Mouse (Mus musculus): Measurements from ENCODE around the gene Cep131. TPM values are rescaled to one million over a fixed set of nuclear protein-coding genes. Genes with fewer than 3 reads are reported as not detected.

The Cep131 gene
- polyA plus RNA-seq, 1 experiment from 2014 or later = 24.2 TPM

- no peak overlapping the region for H3K9ac ChIP-seq (ENCODE audit: low read depth, low read length)
- no peaks in the 10 kb centered on the region for H3K27me3 ChIP-seq (replicated peaks; ENCODE audit: control insufficient read depth, insufficient read depth, low read length)
- 78% methylated on average over 13 of the region's 13 CpGs for WGBS
- peaks cover 5% of the 10 kb centered on the region; the same call in 1 of the 2 replicates for H3K36me3 ChIP-seq (ENCODE audit: control insufficient read depth, insufficient read depth, low read length)
- H3K27ac ChIP-seq (ENCODE audit: low read depth, low read length) = no peak overlapping the region
- H3K4me1 ChIP-seq (ENCODE audit: control insufficient read depth, insufficient read depth, low read depth, low read length) = no peaks in the 10 kb centered on the region; the same call in 1 of the 2 replicates
- H3K4me2 ChIP-seq (ENCODE audit: low read length) = no peak overlapping the region
- H3K4me3 ChIP-seq (ENCODE audit: low read length) = no peak overlapping the region
- H3K9me3 ChIP-seq (ENCODE audit: control insufficient read depth, low read length) = no peaks in the 10 kb centered on the region
- ATAC-seq = no peak
These were observed 22.5 kb downstream of the Cep131 start for GRCm38 (mm10) chr11:120064006-120064667.

DNA sequence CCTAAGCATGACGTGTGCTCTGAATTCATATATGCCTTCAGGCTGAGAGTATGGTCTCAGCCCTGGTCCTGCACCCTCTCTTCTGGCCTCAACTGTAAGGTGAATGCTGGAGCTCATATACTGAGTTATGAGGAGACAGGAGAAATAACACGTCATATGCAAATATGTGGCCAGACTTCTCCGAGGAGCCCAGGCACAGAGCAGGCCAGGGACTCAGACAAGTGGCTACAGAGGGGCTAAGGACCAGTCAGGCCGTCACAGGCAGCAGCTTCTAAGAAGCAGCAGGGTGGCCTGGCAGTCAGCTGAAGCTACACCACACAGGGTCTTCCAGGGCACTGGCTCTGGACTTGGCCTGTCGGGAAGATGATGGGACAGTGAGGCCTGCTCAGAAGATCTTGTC, 23.3 kb downstream of the Cep131 start:
- H3K9me3 ChIP-seq (ENCODE audit: control insufficient read depth, low read length) = no peaks in the 10 kb centered on the region
- WGBS = 79% methylated on average over 5 of the region's 5 CpGs
- H3K4me3 ChIP-seq (ENCODE audit: low read length) = no peak overlapping the region
- no peaks in the 10 kb centered on the region; the same call in 1 of the 2 replicates for H3K4me1 ChIP-seq (ENCODE audit: control insufficient read depth, insufficient read depth, low read depth, low read length)
- no peaks in the 10 kb centered on the region for H3K27me3 ChIP-seq (replicated peaks; ENCODE audit: control insufficient read depth, insufficient read depth, low read length)
- H3K36me3 ChIP-seq (ENCODE audit: control insufficient read depth, insufficient read depth, low read length) = peaks cover 5% of the 10 kb centered on the region; the same call in 1 of the 2 replicates
- no peak for ATAC-seq
- no peak overlapping the region for H3K9ac ChIP-seq (ENCODE audit: low read depth, low read length)
- no peak overlapping the region for H3K4me2 ChIP-seq (ENCODE audit: low read length)
- no peak overlapping the region for H3K27ac ChIP-seq (ENCODE audit: low read depth, low read length)

DNA sequence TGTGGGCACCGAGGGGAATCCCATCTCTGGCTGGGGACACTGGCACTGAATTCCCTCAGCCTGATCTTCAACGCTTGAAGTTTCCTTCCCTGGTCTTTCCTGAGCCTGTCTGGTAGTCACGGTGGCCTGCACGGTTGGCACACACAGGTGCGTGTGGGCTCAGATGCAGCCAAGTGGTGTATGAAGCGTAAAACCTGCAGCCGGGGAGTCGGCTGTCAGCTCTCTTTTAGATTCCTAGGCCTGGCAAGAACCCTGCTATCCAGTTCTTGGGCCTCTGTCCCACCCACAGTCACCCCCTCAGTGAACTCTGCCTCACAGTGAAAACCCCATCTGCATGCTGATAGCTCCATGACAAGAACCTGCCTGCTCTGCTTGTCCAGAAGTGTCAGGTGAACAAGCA, 26.0 kb downstream of the Cep131 start:
- no peak overlapping the region for H3K4me3 ChIP-seq (ENCODE audit: low read length)
- no peak overlapping the region for H3K4me2 ChIP-seq (ENCODE audit: low read length)
- no peak overlapping the region for H3K27ac ChIP-seq (ENCODE audit: low read depth, low read length)
- H3K36me3 ChIP-seq (ENCODE audit: control insufficient read depth, insufficient read depth, low read length) = no peaks in the 10 kb centered on the region; the same call in 1 of the 2 replicates
- no peak overlapping the region for H3K9ac ChIP-seq (ENCODE audit: low read depth, low read length)
- ATAC-seq = no peak
- H3K9me3 ChIP-seq (ENCODE audit: control insufficient read depth, low read length) = no peaks in the 10 kb centered on the region
- no peaks in the 10 kb centered on the region for H3K27me3 ChIP-seq (replicated peaks; ENCODE audit: control insufficient read depth, insufficient read depth, low read length)
- 81% methylated on average over 8 of the region's 8 CpGs for WGBS
- H3K4me1 ChIP-seq (ENCODE audit: control insufficient read depth, insufficient read depth, low read depth, low read length) = no peaks in the 10 kb centered on the region; the same call in 1 of the 2 replicates

DNA sequence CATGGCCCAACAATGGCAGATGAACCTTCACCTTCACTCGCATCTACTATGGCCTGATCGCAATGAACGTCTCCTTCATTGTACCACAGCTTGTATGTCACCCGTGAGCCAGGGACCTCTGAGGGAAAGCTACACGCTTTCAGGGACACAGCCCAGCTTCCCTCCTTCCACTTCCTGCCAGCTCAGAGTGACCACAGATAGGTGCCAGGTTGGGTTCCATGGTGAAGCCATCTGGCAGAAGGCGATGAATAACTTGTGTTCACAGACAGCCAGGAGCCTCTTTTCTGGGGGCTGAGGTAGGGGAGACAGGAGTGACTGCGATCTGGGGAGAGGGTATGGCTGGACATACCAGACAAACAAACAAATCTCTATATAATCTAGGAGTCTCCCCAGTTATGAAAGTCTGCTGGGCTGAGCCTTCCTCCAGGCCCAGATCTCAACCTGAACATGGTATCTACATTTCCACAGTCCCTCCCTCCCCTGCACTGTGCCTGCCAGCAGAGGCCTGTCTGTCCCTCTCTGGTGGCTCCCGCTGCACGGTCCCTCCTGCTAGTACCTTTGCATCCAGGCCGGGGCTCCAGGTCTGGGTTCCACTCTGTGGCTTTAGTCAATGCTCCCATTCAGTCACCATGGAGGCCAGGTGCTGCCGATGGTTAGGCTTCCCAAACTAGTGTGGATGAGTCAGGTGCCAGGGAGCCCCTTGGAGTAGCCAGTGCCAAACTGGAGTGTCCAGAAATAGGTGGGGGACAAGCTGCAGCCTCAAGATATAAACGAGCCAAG, 30.5 kb downstream of the Cep131 start:
- no peak for ATAC-seq
- WGBS = 78% methylated on average over 12 of the region's 12 CpGs
- no peaks in the 10 kb centered on the region for H3K9me3 ChIP-seq (ENCODE audit: control insufficient read depth, low read length)
- no peak overlapping the region for H3K9ac ChIP-seq (ENCODE audit: low read depth, low read length)
- H3K27me3 ChIP-seq (replicated peaks; ENCODE audit: control insufficient read depth, insufficient read depth, low read length) = no peaks in the 10 kb centered on the region
- no peaks in the 10 kb centered on the region for H3K36me3 ChIP-seq (ENCODE audit: control insufficient read depth, insufficient read depth, low read length)
- no peak overlapping the region for H3K4me3 ChIP-seq (ENCODE audit: low read length)
- peaks cover 9% of the 10 kb centered on the region; the same call in 1 of the 2 replicates for H3K4me1 ChIP-seq (ENCODE audit: control insufficient read depth, insufficient read depth, low read depth, low read length)
- H3K27ac ChIP-seq (ENCODE audit: low read depth, low read length) = no peak overlapping the region
- no peak overlapping the region for H3K4me2 ChIP-seq (ENCODE audit: low read length)

DNA sequence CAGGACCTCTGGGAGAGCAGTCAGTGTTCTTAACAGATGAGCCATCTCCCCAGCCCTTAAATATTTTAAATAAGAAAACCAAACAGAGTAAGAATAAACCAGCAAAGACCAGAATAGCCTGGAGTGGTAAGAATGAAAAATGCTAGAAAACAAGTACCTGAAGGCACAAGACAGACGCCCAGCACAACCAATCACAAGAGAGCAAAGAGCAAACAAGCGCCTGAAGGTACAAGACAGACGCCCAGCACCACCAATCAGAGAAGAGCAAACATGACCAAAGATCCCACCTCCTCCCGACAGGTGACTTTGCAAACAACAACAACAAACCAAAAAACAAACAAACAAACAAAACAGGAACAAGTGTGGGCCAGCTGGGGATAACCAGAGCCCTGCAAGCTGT, 32.8 kb downstream of the Cep131 start:
- 80% methylated on average over 4 of the region's 4 CpGs for WGBS
- peaks cover 15% of the 10 kb centered on the region; the same call in 1 of the 2 replicates for H3K4me1 ChIP-seq (ENCODE audit: control insufficient read depth, insufficient read depth, low read depth, low read length)
- no peaks in the 10 kb centered on the region for H3K36me3 ChIP-seq (ENCODE audit: control insufficient read depth, insufficient read depth, low read length)
- H3K4me3 ChIP-seq (ENCODE audit: low read length) = no peak overlapping the region
- no peaks in the 10 kb centered on the region for H3K27me3 ChIP-seq (replicated peaks; ENCODE audit: control insufficient read depth, insufficient read depth, low read length)
- H3K27ac ChIP-seq (ENCODE audit: low read depth, low read length) = no peak overlapping the region
- H3K9ac ChIP-seq (ENCODE audit: low read depth, low read length) = no peak overlapping the region
- H3K4me2 ChIP-seq (ENCODE audit: low read length) = no peak overlapping the region
- H3K9me3 ChIP-seq (ENCODE audit: control insufficient read depth, low read length) = no peaks in the 10 kb centered on the region
- no peak for ATAC-seq

DNA sequence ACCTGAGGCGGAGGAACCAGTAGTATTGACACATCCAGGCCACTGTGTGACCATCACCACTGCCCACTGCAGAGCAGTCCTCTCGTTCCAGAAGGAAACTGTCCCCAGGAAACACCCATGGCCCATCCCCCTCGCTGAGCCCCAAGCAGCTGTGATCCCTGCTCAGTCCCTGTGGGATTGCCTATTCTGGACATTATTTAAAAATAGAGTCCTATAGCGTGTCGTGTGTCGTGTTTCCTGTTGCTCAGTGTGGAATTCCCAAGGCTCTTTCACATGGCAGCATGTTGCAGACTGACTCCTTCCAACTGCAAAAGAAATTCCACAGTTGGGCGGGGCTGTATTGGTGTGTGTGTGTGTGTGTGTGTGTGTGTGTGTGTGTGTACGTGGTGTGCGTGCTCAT, 34.4 kb downstream of the Cep131 start:
- Histone ChIP-seq H3K9me3 (ENCODE audit: control insufficient read depth, low read length) (no peaks in the 10 kb centered on the region), H3K4me2 (ENCODE audit: low read length) (no peak overlapping the region), H3K4me3 (ENCODE audit: low read length) (no peak overlapping the region), H3K36me3 (ENCODE audit: control insufficient read depth, insufficient read depth, low read length) (no peaks in the 10 kb centered on the region), H3K27ac (ENCODE audit: low read depth, low read length) (no peak overlapping the region), H3K27me3 (replicated peaks; ENCODE audit: control insufficient read depth, insufficient read depth, low read length) (no peaks in the 10 kb centered on the region), H3K9ac (ENCODE audit: low read depth, low read length) (no peak overlapping the region), H3K4me1 (ENCODE audit: control insufficient read depth, insufficient read depth, low read depth, low read length) (peaks cover 29% of the 10 kb centered on the region)
- WGBS = 71% methylated on average over 9 of the region's 9 CpGs
- ATAC-seq = no peak

GRCm38 (mm10) chr11:120051124-120051811, 35.4 kb downstream of the Cep131 start:
- no peak overlapping the region for H3K4me3 ChIP-seq (ENCODE audit: low read length)
- no peaks in the 10 kb centered on the region for H3K36me3 ChIP-seq (ENCODE audit: control insufficient read depth, insufficient read depth, low read length)
- no peaks in the 10 kb centered on the region for H3K27me3 ChIP-seq (replicated peaks; ENCODE audit: control insufficient read depth, insufficient read depth, low read length)
- H3K27ac ChIP-seq (ENCODE audit: low read depth, low read length) = peak overlapping the region; percentile 52
- peak; percentile 43 for ATAC-seq
- H3K4me1 ChIP-seq (ENCODE audit: control insufficient read depth, insufficient read depth, low read depth, low read length) = peaks cover 29% of the 10 kb centered on the region
- H3K9me3 ChIP-seq (ENCODE audit: control insufficient read depth, low read length) = no peaks in the 10 kb centered on the region
- H3K4me2 ChIP-seq (ENCODE audit: low read length) = no peak overlapping the region
- 35% methylated on average over 14 of the region's 14 CpGs for WGBS
- 0 out of 2 replicates have a peak overlapping the region, but pooled peaks have one; percentile 1 for H3K9ac ChIP-seq (ENCODE audit: low read depth, low read length)

GRCm38 (mm10) chr11:120049067-120049466, 37.6 kb downstream of the Cep131 start:
- no peak overlapping the region; the same call in 1 of the 2 replicates for H3K9ac ChIP-seq (ENCODE audit: low read depth, low read length)
- no peaks in the 10 kb centered on the region for H3K36me3 ChIP-seq (ENCODE audit: control insufficient read depth, insufficient read depth, low read length)
- 85% methylated on average over 8 of the region's 8 CpGs for WGBS
- no peak overlapping the region for H3K27ac ChIP-seq (ENCODE audit: low read depth, low read length)
- no peak overlapping the region; the same call in 1 of the 2 replicates for H3K4me2 ChIP-seq (ENCODE audit: low read length)
- H3K4me3 ChIP-seq (ENCODE audit: low read length) = no peak overlapping the region
- no peaks in the 10 kb centered on the region for H3K27me3 ChIP-seq (replicated peaks; ENCODE audit: control insufficient read depth, insufficient read depth, low read length)
- peaks cover 49% of the 10 kb centered on the region for H3K4me1 ChIP-seq (ENCODE audit: control insufficient read depth, insufficient read depth, low read depth, low read length)
- H3K9me3 ChIP-seq (ENCODE audit: control insufficient read depth, low read length) = no peaks in the 10 kb centered on the region
- no peak for ATAC-seq

DNA sequence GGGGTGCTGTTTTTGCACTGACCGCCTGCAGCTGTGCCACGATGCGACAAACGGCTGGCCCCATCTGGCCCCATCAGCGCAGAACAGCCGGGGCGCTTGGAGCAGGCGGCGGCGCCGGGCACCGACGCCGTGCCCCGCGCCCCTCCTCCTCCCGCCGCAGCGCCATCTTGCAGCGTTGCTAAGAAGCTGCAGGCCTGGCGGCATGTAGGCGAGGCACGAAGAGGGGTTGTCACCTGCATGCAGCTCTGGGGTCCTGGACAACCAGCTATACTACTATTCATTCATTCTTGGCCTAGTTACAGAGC, 38.4 kb downstream of the Cep131 start:
- Histone ChIP-seq H3K27me3 (replicated peaks; ENCODE audit: control insufficient read depth, insufficient read depth, low read length) (no peaks in the 10 kb centered on the region), H3K9ac (ENCODE audit: low read depth, low read length) (peak overlapping the region; percentile 92), H3K4me3 (ENCODE audit: low read length) (peak overlapping the region; percentile 69), H3K4me1 (ENCODE audit: control insufficient read depth, insufficient read depth, low read depth, low read length) (peaks cover 49% of the 10 kb centered on the region), H3K27ac (ENCODE audit: low read depth, low read length) (peak overlapping the region; percentile 90), H3K9me3 (ENCODE audit: control insufficient read depth, low read length) (no peaks in the 10 kb centered on the region), H3K36me3 (ENCODE audit: control insufficient read depth, insufficient read depth, low read length) (no peaks in the 10 kb centered on the region), H3K4me2 (ENCODE audit: low read length) (peak overlapping the region; percentile 87)
- whole genome bisulfite sequencing = 4% methylated on average over 7 of the region's 23 CpGs
- ATAC-seq = 0 out of 2 replicates have a peak, but pooled peaks have one; percentile 12

All from hindbrain, embryonic 16.5 days (tissue).